Mouse (Mus musculus) mouse embryonic stem cell (cell line): ENCODE measurements around the gene Gpr55.

Experiments used
- in situ Hi-C, 2 experiments: fragments of 300-500 bp; cut with MboI; formaldehyde crosslinking; loops; 1 replicate in 1 of 2; 3 replicates in 1 of 2; pipeline ENCODE4 v1.14.3; 2019 to 2020; ENCODE audit warnings: low sequenced_read_pairs in 2 of 2, low pct_unique_long_range_greater_than_20kb in 1 of 2, mixed read lengths in 1 of 2; ENCODE audit not compliant: unreplicated experiment in 1 of 2

Gpr55 gene

DNA sequence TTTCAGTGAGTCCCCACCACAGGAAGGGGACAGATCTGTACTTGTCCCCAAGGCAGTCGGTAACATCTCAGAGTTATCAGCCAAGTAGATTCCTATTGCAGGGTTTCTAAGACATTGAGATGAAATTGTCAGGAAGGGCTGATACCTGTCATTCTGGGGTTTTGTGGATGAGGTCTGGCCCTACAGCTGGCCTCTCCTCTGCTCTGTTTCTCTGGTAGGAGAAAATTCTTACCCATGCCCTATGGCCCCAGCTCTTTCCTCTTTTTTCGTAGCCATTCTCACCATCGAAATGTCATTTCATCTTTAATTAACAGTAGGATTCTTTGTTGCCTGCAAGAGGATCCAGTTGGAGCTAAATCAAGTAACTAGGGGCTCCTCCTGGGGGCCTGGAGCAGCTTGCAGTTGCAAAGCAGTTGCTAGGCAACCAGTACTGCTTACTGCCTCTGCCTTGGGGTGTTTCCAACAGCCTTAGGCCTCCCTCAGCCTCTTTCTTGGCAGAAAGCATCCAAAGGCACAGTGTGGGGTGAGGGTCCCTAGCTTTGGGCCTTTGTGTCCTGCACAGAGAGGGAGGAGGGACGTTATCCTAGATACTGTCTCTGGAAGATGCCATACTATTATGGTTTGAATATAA is 32.6 kb downstream of the Gpr55 start, which contains the start of gene 4933407L21Rik:
TSS of gene 4933407L21Rik (plus strand) at position 427 of the 631 bp plus-strand sequence.
- in situ Hi-C loops, result no loop called here

DNA sequence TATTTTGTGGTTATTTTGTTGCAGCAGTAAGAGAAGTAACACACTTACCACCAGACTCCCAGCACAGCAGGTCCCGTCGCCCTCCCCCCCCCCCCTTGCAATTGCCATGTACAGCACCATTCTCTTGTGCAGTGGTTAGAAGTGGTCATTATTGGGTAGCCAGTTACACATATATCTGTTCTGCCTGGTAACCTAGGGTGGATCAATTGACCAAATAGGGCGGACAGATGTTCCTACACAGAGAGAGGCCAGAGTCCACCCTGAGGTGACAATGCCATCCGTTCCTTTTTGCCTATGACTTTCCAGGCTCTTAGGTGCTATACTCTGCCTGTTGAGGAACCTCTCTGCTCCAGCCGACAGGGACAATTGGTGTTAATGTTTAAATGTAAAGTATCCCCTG is 35.6 kb downstream of the Gpr55 start:
- in situ Hi-C loops, result no loop called here

DNA sequence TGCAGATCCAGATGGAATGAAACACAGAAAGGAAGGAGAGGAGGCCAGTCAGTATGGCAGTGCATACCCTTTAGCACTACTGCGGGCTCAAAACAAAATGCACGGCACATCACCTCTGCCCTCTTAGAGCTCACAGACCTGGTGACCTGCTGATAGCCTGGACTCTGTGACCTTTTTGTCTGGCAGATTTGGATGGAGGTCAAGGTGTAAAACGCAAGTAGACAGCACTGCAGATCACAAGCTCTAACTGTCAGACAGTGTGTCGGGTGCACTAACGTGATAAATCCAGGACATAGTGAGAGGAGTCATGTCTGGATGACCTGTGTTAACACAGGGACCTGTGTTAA is 38.0 kb downstream of the Gpr55 start:
- in situ Hi-C loops, result no loop called here

GRCm38 (mm10) chr1:85922127-85922864 is 38.5 kb downstream of the Gpr55 start:
- in situ Hi-C loops, result no loop called here

- in situ Hi-C loops, result no loop called here
Measured at GRCm38 (mm10) chr1:85921725-85922124, 39.1 kb downstream of the Gpr55 start.

DNA sequence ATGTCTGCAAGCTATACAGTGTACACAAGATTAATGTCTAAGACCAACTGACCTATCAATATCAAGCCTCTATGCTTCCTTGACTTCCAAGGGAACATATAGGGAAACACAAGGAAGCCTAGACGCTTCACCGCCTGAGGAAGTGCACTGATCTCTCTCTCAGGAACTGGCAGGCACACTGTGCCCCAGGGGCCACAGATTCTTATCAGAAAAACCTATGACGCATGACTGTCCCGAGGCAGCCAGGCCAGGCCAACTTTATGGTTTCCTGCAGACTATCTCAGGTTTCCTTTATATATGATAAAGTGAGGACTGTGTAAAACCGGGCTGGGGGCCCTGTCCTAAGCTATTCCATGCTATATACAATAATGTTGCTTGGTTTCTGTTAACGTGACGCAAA is 41.2 kb downstream of the Gpr55 start:
- in situ Hi-C loops, result no loop called here

DNA sequence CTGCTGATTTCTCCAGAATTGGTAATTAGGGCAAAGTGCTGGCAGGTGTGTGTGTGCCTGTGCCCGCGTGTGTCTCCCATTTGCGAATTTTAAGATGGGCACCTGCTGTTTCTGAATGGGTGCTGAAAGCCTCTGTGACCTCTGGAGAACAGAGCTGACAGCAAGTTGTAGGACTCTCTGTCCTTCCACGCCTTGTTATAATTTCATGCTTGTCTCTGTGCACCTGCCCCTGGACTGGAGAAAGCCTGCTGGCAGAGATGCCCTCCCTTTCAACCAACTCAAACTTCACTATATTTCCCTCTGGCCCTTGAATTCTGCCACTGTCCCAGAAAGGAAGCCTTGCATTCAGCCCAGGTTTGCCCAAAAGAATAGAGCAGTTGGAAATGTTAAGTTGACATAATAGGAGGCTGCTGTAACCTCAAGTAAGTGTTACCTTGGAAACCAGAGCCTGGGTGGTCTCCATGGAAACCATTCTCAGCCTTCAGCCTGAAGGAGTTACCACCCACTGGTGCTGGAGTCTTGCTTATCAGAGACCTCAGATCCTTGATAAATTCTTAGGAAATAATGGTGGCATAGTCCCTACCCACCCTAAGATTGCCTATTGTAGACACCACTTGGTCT is 43.9 kb downstream of the Gpr55 start:
- in situ Hi-C loops, result no loop called here

DNA sequence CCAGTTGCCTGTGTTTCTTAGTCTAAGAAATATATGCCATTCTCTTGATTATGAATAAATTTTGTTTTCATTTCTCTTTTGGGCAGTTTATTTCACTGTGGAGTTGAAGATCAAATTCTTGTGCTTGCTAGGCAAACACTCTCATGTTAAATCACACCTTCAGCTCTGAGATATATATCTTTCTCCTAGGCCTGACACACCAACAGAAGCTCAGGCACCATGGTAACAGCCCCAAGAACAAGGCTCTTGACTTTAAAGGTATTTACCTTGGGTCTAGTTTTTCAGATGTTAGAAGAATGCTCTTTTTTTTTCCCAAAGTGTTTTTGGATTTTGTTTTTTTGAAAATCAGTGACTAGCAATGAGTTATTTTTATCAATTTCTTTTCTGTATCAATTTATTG is 44.9 kb downstream of the Gpr55 start:
- in situ Hi-C loops, result no loop called here

DNA sequence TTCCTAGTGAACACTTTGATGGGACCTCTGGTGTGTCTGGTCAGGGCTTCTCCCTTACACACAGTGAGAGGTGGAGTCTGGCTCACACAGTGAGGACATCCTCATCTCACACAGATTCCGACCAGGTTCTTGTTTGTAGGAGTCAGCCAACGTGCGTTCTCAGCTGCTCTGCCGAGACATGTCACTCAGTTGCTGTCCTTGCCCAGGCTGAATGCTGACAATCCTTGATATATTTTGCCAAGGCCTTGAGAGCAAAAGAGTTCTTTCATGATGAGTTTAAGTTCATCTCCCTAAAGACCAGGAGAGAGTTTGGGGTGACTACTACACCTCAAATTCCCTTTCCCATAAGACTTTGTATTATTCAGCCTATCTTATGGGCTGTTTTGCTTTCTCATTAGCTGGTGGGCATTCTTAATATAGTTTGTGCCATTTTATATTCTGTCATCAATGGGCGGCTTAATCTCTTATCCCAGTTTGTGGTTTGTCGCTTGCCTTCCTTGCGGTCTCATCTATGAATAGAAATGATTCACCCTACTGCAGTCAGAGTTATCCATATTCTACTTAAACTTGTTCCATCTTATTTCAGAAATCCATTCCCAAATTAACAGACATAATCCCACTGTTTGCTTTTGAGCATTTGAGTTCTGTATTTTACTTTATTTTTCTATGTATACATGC is 47.6 kb downstream of the Gpr55 start:
- in situ Hi-C loops, result no loop called here

GRCm38 (mm10) chr1:85908754-85909590 is 51.8 kb downstream of the Gpr55 start:
- in situ Hi-C loops, result no loop called here

DNA sequence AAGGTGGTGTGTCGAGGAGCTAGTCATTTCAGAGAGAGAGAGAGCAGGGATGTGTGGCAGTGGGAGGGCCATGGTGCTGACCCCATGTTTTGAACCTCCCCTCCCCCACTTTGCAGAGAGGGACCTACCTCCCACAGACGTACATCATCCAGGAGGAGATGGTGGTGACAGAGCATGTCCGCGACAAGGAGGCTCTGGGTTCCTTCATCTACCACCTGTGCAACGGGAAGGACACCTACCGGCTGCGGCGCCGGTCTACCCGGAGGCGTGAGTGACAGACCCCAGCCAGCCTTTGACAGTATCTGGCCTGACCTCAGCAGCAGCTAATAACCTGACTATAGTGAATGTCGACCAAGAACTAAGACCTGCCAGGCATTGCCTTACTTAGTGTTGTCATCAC is 53.9 kb downstream of the Gpr55 start:
- in situ Hi-C loops, result no loop called here

DNA sequence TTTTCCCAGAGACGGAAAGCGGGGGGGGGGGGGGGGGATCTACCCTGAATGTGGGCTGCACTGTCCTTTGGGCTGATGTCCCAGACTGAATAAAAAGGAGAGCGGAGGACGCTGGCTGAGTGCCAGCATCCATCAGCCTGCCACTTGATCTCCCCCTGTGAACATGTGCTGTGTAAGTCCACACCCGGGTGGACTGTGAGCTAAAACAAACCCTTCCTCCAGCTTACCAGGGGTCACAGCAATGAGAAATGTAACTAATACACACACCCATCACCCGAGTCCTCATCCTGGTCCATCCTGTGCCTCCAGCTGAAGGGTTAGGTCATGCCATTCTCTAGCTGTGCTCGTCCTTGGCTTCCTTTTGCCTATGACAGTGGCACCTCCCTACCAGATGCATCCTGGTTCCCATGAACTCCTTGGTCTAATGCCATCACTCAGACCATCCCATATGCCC is 58.7 kb downstream of the Gpr55 start:
- in situ Hi-C loops, result no loop called here

DNA sequence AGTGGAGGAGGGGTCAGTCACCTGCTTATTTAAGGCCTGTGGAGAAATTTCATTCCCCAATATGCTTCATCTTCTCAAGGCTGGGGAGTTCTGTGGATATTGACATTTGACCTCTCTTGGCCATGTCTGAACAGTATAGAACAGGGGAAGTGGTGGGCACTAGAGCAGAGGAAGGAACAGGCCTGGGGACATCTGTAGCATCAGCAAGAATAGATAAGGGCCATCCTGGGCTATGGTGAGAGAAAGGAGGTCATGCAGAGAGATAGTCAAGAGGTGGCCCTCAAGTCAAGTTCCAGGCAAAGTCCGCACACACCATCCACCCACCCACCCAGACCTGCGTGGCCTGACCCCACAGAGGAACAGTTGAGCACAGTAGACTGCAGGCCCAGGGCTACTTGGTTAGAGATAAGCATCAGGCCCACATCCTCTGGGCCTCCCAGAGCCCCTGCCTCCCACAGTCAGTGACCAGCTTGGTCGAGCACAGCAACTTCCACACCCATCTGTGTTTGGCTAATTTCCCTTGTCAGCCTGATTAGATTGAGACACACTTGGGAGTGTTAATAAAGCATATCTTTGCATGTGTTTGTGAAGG is 59.2 kb downstream of the Gpr55 start:
- in situ Hi-C loops, result no loop called here

DNA sequence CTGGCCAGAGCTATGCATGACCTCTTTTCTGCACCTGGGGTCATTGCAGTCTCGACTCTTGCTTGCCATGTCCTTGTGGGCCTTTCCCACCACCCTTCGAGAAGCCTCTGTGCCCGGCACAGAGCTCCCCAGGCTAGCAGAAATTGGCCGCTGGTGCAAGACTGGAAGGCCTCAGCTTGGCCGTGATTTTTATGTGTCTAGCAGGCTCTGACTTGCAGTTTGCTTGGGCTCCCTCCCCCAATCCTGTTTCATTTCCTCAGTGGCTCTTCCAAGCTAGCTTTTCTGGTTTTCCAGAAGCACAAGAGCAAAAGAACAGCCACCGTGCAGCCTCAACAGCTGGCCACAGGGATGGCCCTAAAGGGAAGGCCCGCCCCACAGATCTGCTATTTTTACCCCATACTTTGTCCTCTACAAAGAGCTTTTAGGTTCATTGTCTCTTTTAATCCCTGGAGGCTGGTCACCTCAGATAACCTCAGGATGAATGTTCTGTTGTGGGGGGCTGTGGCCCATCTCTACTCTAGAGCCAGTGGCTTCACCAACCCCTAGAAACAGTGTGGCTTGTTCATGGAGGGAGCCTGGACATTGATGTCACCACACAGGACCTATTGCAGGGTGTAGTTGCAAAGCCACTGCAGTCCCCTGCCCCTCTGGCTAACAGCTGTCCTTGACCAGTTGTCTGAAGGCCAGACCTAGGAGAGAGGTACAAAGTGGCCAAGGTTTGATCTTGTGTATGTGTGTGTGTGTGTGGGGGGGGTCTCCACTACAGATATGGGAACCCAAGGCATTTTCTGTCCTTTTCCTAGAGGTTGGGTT is 60.1 kb downstream of the Gpr55 start:
- in situ Hi-C loops, result no loop called here

GRCm38 (mm10) chr1:85899388-85899761 is 61.4 kb downstream of the Gpr55 start:
- in situ Hi-C loops, result no loop called here

- in situ Hi-C loops, result no loop called here
Measured at GRCm38 (mm10) chr1:85898761-85899387, 61.9 kb downstream of the Gpr55 start.
